Mouse (Mus musculus) lung, postnatal 0 days (tissue): Measurements from ENCODE around the gene Pip5kl1.

ENCODE experiments used
- CTCF ChIP-seq: IDR thresholded peaks from 2 replicates; pipeline ENCODE4 v1.5.1; 2016; ENCODE audit warnings: antibody characterized with exemption, mild to moderate bottlenecking
- EP300 ChIP-seq: IDR thresholded peaks from 2 replicates; pipeline ENCODE4 v1.6.1; 2016; ENCODE audit warnings: antibody characterized with exemption, mild to moderate bottlenecking, control low read depth

- TF ChIP-seq CTCF (peak; percentile 79), EP300 (no peak)
These were observed 446 bp downstream of the Pip5kl1 start for GRCm38 (mm10) chr2:32574901-32575585.
